Mouse (Mus musculus) stomach, embryonic 16.5 days (tissue): Measurements from ENCODE around the gene Ptp4a2. TPM values are rescaled to one million over a fixed set of nuclear protein-coding genes. Genes with fewer than 3 reads are reported as not detected.

ENCODE experiments used
- ATAC-seq: fragments of 200-750 bp; cut with Nextera tagmentation; 2 replicates; pipeline ENCODE4 v1.8.0; 2017; ENCODE audit warnings: moderate number of reproducible peaks, moderate TSS enrichment; ENCODE audit not compliant: insufficient read depth, low FRiP score
- H3K27ac ChIP-seq: fragments of 300-500 bp; sonication (generic); 2 replicates; pipeline ENCODE4 v1.5.1; 2014; ENCODE audit warnings: low read length
- H3K27me3 ChIP-seq: fragments of 300-500 bp; sonication (generic); 2 replicates; pipeline ENCODE4 v1.6.1; 2014; ENCODE audit warnings: low read length, control low read depth, mixed read lengths; ENCODE audit not compliant: control insufficient read depth, insufficient read depth
- H3K36me3 ChIP-seq: fragments of 300-500 bp; sonication (generic); 2 replicates; pipeline ENCODE4 v1.6.1; 2014; ENCODE audit warnings: low read length; ENCODE audit not compliant: control insufficient read depth, insufficient read depth
- H3K4me1 ChIP-seq: fragments of 300-500 bp; sonication (generic); 2 replicates; pipeline ENCODE4 v1.6.1; 2014; ENCODE audit warnings: low read length, control low read depth, mixed read lengths; ENCODE audit not compliant: control insufficient read depth, insufficient read depth
- H3K4me2 ChIP-seq: fragments of 300-500 bp; sonication (generic); 2 replicates; pipeline ENCODE4 v1.6.1; 2014; ENCODE audit warnings: low read depth, low read length, mixed read lengths
- H3K4me3 ChIP-seq: fragments of 300-500 bp; sonication (generic); replicated peaks from 2 replicates; pipeline ENCODE4 v1.5.1; 2014; ENCODE audit warnings: mild to moderate bottlenecking, low read length
- H3K9ac ChIP-seq: fragments of 300-500 bp; sonication (generic); 2 replicates; pipeline ENCODE4 v1.6.1; 2014; ENCODE audit warnings: low read length
- H3K9me3 ChIP-seq: fragments of 300-500 bp; sonication (generic); replicated peaks from 2 replicates; pipeline ENCODE4 v1.6.1; 2016; ENCODE audit warnings: low read length, control low read depth; ENCODE audit not compliant: control insufficient read depth
- WGBS: fragments of 180-500 bp; shearing (Covaris S2); extraction: QIAGEN DNeasy Blood & Tissue Kit; methylation state at CpG from one replicate; pipeline ENCODE4 v1.1.7; 2014; 5-methylcytosine and 5-hydroxymethylcytosine counted together
- polyA plus RNA-seq: library from polyadenylated mRNA; unstranded; fragments of >200 nt; fragmentation: Nextera tagmentation; extraction: Ambion mirVana; gene quantifications from 2 replicates; pipeline ENCODE4 v1.2.1, GENCODE M21; 2015

Gene Ptp4a2
- polyA plus RNA-seq, 1 experiment from 2014 or later, result 329 TPM

DNA sequence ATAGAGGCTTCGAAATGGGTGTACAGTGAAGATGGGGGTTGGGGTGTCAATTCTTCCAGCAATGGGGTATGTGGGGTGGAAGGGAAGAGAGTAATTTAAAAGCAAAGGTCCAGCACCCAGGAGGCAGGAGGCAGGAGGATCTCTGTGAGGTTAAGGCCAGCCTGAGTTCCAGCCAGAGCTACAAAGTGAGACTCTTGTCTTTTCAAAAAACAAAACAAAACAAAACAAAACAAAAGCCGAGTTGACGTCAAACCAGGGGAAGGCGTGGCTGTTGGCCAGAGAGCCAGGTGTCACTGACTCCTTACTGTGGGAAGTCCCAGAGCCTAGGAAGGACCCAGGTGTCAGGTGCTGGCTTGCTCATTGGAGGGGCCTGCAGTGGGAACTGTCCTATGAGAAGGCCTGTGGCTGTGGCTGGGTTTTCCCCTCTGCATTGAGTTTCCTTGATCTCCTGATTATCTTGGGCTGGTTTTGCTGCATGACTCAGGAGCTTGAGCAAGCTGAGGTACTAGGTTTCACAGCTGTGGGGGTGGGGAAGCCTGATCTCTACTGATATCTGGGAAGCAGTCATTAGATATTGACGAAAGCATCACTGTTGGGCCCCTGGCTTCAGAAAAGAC is 17.2 kb upstream of the Ptp4a2 start:
- peak; percentile 82 for ATAC-seq
- no peak overlapping the region for H3K9ac ChIP-seq
- no peaks in the 10 kb centered on the region; the same call in 1 of the 2 replicates for H3K9me3 ChIP-seq
- peak overlapping the region; percentile 95 for H3K27ac ChIP-seq
- WGBS, result 55% methylated on average over 5 of the region's 5 CpGs
- H3K27me3 ChIP-seq, result no peaks in the 10 kb centered on the region
- no peak overlapping the region for H3K4me3 ChIP-seq
- no peaks in the 10 kb centered on the region for H3K36me3 ChIP-seq
- H3K4me1 ChIP-seq, result peaks cover 34% of the 10 kb centered on the region
- no peak overlapping the region for H3K4me2 ChIP-seq

DNA sequence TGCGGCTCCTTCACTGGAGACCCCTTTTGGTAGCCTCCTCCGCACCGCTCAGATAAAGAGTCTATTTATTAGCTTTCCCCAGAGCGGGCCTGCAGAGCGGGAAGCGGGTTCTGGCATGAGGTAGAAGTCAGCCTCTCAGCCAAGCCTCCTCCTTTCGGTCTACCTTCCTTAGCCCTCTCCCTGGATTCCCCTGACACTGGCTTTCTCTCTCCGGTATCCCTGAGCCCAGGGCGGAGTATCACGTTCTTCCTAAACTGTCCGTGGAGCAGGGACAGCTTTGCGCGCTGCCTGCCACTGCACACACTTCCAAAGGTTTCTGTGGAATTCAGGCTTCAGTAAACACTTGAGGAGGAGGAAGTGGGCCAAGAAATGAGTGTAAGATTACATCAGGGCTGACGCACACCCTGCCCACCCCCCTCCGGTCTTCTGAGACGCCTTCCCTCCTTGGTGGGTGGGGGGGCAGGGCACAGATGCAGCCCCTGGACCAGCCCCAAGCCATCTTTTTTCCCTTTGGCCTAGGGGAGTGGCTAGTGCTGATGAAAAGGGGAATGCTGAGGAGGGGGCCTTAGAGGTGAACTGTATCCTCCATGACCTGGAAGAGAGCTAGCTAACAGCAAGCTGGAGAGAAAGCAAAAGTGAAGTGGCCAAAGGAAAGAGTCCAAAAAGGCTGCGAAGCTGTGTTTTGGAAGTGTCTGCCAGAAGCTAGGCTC is 15.7 kb upstream of the Ptp4a2 start:
- Histone ChIP-seq H3K4me3 (peak overlapping the region; percentile 38), H3K9me3 (no peaks in the 10 kb centered on the region), H3K27ac (peak overlapping the region; percentile 95), H3K27me3 (no peaks in the 10 kb centered on the region), H3K4me1 (peaks cover 34% of the 10 kb centered on the region), H3K9ac (peak overlapping the region; percentile 64), H3K36me3 (no peaks in the 10 kb centered on the region), H3K4me2 (peak overlapping the region; percentile 50)
- ATAC-seq, result peak; percentile 88
- WGBS, result 12% methylated on average over 17 of the region's 17 CpGs

DNA sequence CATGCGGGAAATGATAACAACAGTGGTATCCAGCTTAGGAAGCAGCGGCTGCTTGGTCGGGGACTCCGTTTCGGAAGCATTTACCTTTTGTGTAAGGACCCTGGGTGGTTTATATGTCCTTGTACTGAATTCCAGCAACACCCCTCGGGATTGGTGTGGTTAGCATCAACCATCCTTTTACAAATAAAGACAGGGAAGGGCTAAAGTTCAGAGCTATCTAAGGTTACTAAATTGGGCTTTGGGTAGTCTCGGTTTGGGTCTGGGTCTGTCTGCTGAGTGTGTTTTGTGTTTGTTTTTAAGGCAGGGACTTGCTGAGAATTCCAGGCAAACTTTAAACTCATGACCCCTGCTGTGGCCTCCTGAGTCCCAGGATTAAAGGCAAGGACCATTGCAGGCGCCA is 15.2 kb upstream of the Ptp4a2 start:
- H3K4me1 ChIP-seq, result peaks cover 34% of the 10 kb centered on the region
- H3K9ac ChIP-seq, result peak overlapping the region; percentile 64
- peak overlapping the region; percentile 95 for H3K27ac ChIP-seq
- ATAC-seq, result no peak
- no peaks in the 10 kb centered on the region for H3K36me3 ChIP-seq
- no peaks in the 10 kb centered on the region for H3K27me3 ChIP-seq
- peak overlapping the region; percentile 50 for H3K4me2 ChIP-seq
- WGBS, result 17% methylated on average over 8 of the region's 8 CpGs
- H3K9me3 ChIP-seq, result no peaks in the 10 kb centered on the region
- peak overlapping the region; percentile 38 for H3K4me3 ChIP-seq

DNA sequence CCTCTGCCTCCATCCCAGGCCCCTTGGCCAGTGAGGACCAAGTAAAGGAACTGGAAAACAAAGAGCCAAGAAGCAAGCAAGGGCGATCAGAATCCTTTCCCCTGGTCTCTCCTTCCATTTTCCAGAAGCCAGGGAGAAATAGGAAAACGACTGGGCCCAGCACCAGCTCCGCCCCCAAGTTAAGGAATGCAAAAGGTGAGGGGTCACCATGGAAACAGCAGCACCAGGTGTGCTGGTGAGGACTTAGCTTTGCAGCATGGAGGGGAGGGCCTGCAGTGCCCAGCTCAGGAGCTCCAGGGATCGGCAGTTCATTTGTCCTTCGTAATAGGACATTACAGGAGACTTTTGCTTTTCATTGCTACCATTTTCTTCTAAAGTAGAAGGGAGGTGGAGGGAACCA is 13.0 kb upstream of the Ptp4a2 start:
- no peak for ATAC-seq
- H3K4me1 ChIP-seq, result peaks cover 34% of the 10 kb centered on the region
- H3K4me2 ChIP-seq, result no peak overlapping the region
- 34% methylated on average over 5 of the region's 5 CpGs for WGBS
- no peak overlapping the region for H3K4me3 ChIP-seq
- no peaks in the 10 kb centered on the region for H3K36me3 ChIP-seq
- no peaks in the 10 kb centered on the region for H3K27me3 ChIP-seq
- H3K9me3 ChIP-seq, result no peaks in the 10 kb centered on the region
- no peak overlapping the region for H3K9ac ChIP-seq
- H3K27ac ChIP-seq, result no peak overlapping the region

DNA sequence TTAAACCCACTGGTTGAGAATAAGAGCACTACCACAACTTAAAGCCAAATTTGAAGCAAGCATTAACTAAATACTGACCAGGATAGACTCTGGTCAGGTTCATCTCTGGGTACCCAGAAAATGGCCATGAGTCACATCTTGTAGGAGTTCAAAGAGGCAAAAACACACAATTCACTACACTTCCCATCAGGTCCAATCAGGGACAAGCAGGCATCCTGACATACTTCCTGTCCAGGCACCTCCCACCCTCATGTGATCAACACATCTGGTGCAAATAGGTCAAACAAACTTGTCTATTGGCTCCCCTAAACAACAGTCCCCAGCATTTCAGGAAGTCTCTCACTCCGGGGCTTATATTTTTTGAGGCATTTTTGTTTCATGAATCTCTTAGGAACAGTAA is 7.7 kb upstream of the Ptp4a2 start:
- Histone ChIP-seq H3K27me3 (no peaks in the 10 kb centered on the region), H3K4me2 (no peak overlapping the region), H3K27ac (no peak overlapping the region), H3K9me3 (no peaks in the 10 kb centered on the region), H3K4me1 (0 out of 2 replicates have a peak, but pooled peaks cover under 1% of the 10 kb centered on the region), H3K4me3 (no peak overlapping the region), H3K9ac (no peak overlapping the region), H3K36me3 (no peaks in the 10 kb centered on the region)
- ATAC-seq, result no peak
- WGBS, result 68% methylated on average over 1 of the region's 1 CpGs

DNA sequence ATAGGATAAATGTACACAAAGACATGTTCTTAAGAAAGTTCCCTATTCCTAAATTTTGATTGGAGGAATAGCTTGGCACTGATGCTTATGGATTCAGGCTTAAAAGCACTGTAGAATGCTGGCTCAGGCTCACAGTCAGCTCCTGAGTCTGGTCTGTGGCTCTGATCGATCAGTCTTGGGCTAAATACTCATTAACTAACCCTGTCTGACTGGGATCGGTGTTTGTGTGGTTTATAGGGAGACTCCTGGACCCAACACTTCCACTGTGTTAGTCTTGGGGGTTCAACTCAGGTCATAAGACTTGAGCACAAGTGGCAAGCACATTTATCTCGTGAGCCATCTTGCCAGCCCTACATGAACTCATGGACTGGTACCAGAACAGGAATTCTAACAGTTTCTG is 6.0 kb upstream of the Ptp4a2 start:
- no peak overlapping the region for H3K4me2 ChIP-seq
- no peak for ATAC-seq
- 69% methylated on average over 3 of the region's 3 CpGs for WGBS

DNA sequence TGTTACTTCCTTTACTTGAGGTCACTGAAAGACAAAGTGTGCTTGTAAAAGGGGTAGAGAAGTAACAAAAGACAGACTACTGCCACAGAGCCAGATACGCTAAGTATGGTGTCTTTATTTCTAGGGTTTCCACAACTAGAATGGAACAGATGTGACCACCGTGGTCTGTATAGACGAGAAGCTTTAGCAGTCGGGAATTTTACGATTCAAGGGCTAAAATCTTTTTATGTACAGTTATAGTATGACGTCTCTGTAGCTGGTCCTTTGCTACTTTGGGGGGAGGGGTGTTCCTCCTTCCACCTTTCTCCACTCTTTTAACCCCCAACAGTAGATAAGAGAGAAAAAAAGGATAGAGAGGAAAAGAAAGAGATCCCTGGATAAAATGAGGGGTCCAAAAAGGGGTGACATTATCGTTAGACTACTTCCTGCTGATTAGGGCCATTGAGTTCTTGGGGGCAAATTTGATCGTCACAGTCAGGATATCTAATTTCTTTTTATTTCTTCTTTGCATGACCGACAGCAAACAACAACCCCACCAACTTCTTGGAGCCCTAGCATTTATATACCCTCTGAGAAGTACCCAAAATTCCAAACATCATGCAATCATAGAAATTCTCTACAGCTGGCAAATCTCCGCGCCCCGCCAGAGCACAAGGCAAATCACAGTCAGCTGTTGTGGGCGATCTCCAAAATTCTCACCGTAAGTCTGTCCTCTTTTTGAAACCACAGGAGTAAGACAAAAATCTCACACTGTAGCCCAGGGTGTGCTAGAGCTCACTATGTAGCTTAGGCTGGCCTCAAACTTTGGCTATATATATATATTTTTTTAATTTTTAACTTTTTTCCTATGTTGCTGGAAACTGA is 818 bp downstream of the Ptp4a2 start:
- H3K4me3 ChIP-seq, result no peak overlapping the region; the same call in 1 of the 2 replicates
- no peaks in the 10 kb centered on the region for H3K27me3 ChIP-seq
- H3K27ac ChIP-seq, result peak overlapping the region; percentile 83
- H3K36me3 ChIP-seq, result no peaks in the 10 kb centered on the region
- WGBS, result 66% methylated on average over 14 of the region's 14 CpGs
- peaks cover 8% of the 10 kb centered on the region for H3K4me1 ChIP-seq
- H3K9me3 ChIP-seq, result no peaks in the 10 kb centered on the region
- peak overlapping the region; percentile 76; the same call in 1 of the 2 replicates for H3K9ac ChIP-seq
- H3K4me2 ChIP-seq, result peak overlapping the region; percentile 60
- ATAC-seq, result no peak

More for the DNA sequence above, 6.0 kb upstream of the Ptp4a2 start:
- no peak overlapping the region for H3K27ac ChIP-seq
- H3K4me1 ChIP-seq, result no peaks in the 10 kb centered on the region
- no peaks in the 10 kb centered on the region for H3K27me3 ChIP-seq
- H3K9me3 ChIP-seq, result no peaks in the 10 kb centered on the region
- H3K4me3 ChIP-seq, result no peak overlapping the region
- no peaks in the 10 kb centered on the region for H3K36me3 ChIP-seq
- no peak overlapping the region for H3K9ac ChIP-seq

DNA sequence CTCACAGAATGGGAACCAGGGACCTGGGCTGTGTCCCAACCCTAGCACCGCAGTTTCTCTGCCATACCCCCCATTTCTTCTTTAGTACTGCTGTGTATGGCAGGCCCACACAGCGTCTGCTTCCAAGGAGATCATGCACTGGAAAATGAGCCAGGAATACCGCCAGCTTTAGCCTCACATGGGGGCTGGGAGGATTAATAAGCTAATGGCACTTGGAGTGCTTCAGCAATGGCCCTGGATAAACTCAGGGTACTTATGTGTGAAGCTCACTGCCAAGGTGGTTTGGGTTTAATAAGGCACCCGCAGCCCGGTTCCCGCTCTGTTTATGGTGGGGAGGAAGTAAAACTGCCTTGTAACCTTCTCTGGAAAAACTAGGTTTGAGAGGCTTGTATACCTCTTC is 6.6 kb downstream of the Ptp4a2 start:
- ATAC-seq, result no peak
- Histone ChIP-seq H3K36me3 (no peaks in the 10 kb centered on the region), H3K4me1 (peaks cover 26% of the 10 kb centered on the region), H3K27me3 (no peaks in the 10 kb centered on the region), H3K4me2 (no peak overlapping the region), H3K9me3 (no peaks in the 10 kb centered on the region), H3K9ac (no peak overlapping the region), H3K4me3 (no peak overlapping the region), H3K27ac (no peak overlapping the region)
- 63% methylated on average over 6 of the region's 6 CpGs for whole genome bisulfite sequencing
